Mouse (Mus musculus): ENCODE data around the gene Gdf1. TPM values are rescaled to one million over a fixed set of nuclear protein-coding genes. Genes with fewer than 3 reads are reported as not detected.

The Gdf1 gene
- polyA plus RNA-seq, 1 experiment from 2014 or later, result 2.9 TPM

- Histone ChIP-seq H3K27ac (peak overlapping the region; percentile 93), H3K36me3 (peaks cover 19% of the 10 kb centered on the region), H3K4me2 (peak overlapping the region; percentile 90), H3K4me3 (peak overlapping the region; percentile 98), H3K4me1 (peaks cover 57% of the 10 kb centered on the region), H3K27me3 (no peaks in the 10 kb centered on the region), H3K9ac (peak overlapping the region; percentile 98), H3K9me3 (no peaks in the 10 kb centered on the region)
- 0% methylated on average over 61 of the region's 64 CpGs for WGBS
- peak; percentile 5; the same call in 1 of the 2 replicates for ATAC-seq (ENCODE audit: insufficient number of reproducible peaks, low FRiP score, low TSS enrichment, low read depth)
These were observed 23.1 kb downstream of the Gdf1 start for GRCm38 (mm10) chr8:70352657-70353151.

- Histone ChIP-seq H3K36me3 (peaks cover 14% of the 10 kb centered on the region), H3K27me3 (no peaks in the 10 kb centered on the region), H3K4me2 (peak within 1 kb of the TSS; percentile 90), H3K4me1 (peaks cover 52% of the 10 kb centered on the region), H3K27ac (peak within 1 kb of the TSS; percentile 93), H3K9ac (peak within 1 kb of the TSS; percentile 98), H3K9me3 (no peaks in the 10 kb centered on the region), H3K4me3 (peak within 1 kb of the TSS; percentile 98)
- peak; percentile 87 for ATAC-seq (ENCODE audit: insufficient number of reproducible peaks, low FRiP score, low TSS enrichment, low read depth)
- under 1% methylated on average over 52 of the region's 69 CpGs for WGBS
These were observed 23.7 kb downstream of the Gdf1 start, which contains the start of gene Upf1 for GRCm38 (mm10) chr8:70353194-70353817. Upf1 (minus strand) TSS chr8:70353278.

DNA sequence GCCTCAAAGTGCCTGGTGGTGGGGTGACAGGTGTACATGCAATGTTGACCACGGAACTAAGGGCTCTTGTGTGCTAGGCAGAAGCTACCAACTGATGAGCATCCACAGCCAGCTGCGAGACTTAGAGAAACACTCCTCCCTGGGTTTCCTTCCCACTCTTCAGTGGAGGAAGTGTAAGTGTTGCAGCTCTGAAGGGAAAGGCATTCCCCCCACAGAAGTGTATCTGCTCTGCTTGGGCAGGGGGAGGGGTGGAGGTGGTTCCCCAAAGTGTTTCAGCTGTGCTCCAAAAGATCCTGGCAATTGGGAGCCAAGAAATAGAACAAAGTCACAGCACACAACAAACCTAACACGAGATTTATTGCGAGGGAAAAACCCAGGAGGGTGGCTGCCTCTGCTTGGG lies 24.4 kb downstream of the Gdf1 start:
- peak overlapping the region; percentile 98; the same call in 1 of the 2 replicates for H3K4me3 ChIP-seq
- ATAC-seq (ENCODE audit: insufficient number of reproducible peaks, low FRiP score, low TSS enrichment, low read depth), result no peak
- H3K27me3 ChIP-seq, result no peaks in the 10 kb centered on the region
- peak overlapping the region; percentile 84 for H3K27ac ChIP-seq
- H3K9ac ChIP-seq, result 0 out of 2 replicates have a peak overlapping the region, but pooled peaks have one; percentile 37
- no peaks in the 10 kb centered on the region for H3K9me3 ChIP-seq
- H3K4me1 ChIP-seq, result peaks cover 45% of the 10 kb centered on the region
- WGBS, result 55% methylated on average over 4 of the region's 4 CpGs
- H3K4me2 ChIP-seq, result peak overlapping the region; percentile 70
- H3K36me3 ChIP-seq, result peaks cover 7% of the 10 kb centered on the region

- H3K36me3 ChIP-seq, result no peaks in the 10 kb centered on the region
- 80% methylated on average over 1 of the region's 1 CpGs for WGBS
- H3K4me1 ChIP-seq, result peaks cover 36% of the 10 kb centered on the region
- H3K27me3 ChIP-seq, result no peaks in the 10 kb centered on the region
- no peak overlapping the region for H3K27ac ChIP-seq
- no peaks in the 10 kb centered on the region for H3K9me3 ChIP-seq
- H3K4me3 ChIP-seq, result no peak overlapping the region
- ATAC-seq (ENCODE audit: insufficient number of reproducible peaks, low FRiP score, low TSS enrichment, low read depth), result no peak
- no peak overlapping the region for H3K4me2 ChIP-seq
- H3K9ac ChIP-seq, result no peak overlapping the region
These were observed 26.5 kb downstream of the Gdf1 start for GRCm38 (mm10) chr8:70356111-70356510.

GRCm38 (mm10) chr8:70359411-70359810 lies 29.8 kb downstream of the Gdf1 start:
- no peaks in the 10 kb centered on the region for H3K9me3 ChIP-seq
- no peaks in the 10 kb centered on the region for H3K27me3 ChIP-seq
- no peak overlapping the region for H3K9ac ChIP-seq
- no peak overlapping the region for H3K27ac ChIP-seq
- no peak overlapping the region for H3K4me3 ChIP-seq
- peaks cover 38% of the 10 kb centered on the region for H3K4me1 ChIP-seq
- ATAC-seq (ENCODE audit: insufficient number of reproducible peaks, low FRiP score, low TSS enrichment, low read depth), result no peak
- H3K4me2 ChIP-seq, result no peak overlapping the region
- WGBS, result 21% methylated on average over 3 of the region's 3 CpGs
- no peaks in the 10 kb centered on the region for H3K36me3 ChIP-seq

DNA sequence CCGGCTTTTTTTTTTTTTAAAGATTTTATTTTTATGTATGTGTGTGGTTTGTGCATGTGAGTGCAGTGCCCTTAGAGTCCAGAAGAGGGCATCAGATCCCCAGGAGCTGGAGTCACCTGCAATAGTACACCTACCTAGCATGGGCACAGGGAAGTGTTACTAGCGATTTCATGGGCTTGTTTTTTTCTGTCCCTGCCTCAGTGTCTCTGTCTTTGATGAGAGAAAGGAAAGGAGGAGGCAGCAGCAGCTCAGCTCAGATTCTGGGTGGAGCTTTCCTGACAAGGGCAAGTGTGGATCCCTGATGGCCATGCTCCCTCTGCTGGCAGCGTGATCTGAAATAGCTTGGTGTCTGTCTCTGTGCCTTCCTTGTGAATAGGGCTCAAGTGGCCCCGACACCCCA lies 31.2 kb downstream of the Gdf1 start:
- Histone ChIP-seq H3K27ac (peak overlapping the region; percentile 43; the same call in 1 of the 2 replicates), H3K4me2 (no peak overlapping the region), H3K4me3 (no peak overlapping the region), H3K36me3 (no peaks in the 10 kb centered on the region), H3K27me3 (no peaks in the 10 kb centered on the region), H3K9ac (no peak overlapping the region), H3K4me1 (peaks cover 37% of the 10 kb centered on the region), H3K9me3 (no peaks in the 10 kb centered on the region)
- ATAC-seq (ENCODE audit: insufficient number of reproducible peaks, low FRiP score, low TSS enrichment, low read depth), result no peak
- WGBS, result 48% methylated on average over 4 of the region's 4 CpGs

GRCm38 (mm10) chr8:70361484-70362032 lies 31.9 kb downstream of the Gdf1 start:
- Histone ChIP-seq H3K9ac (no peak overlapping the region), H3K4me2 (no peak overlapping the region), H3K27ac (peak overlapping the region; percentile 83), H3K27me3 (no peaks in the 10 kb centered on the region), H3K9me3 (no peaks in the 10 kb centered on the region), H3K4me1 (peaks cover 37% of the 10 kb centered on the region), H3K4me3 (no peak overlapping the region), H3K36me3 (no peaks in the 10 kb centered on the region)
- WGBS, result 62% methylated on average over 10 of the region's 10 CpGs
- ATAC-seq (ENCODE audit: insufficient number of reproducible peaks, low FRiP score, low TSS enrichment, low read depth), result no peak

GRCm38 (mm10) chr8:70364066-70364465 lies 34.4 kb downstream of the Gdf1 start:
- Histone ChIP-seq H3K27me3 (no peaks in the 10 kb centered on the region), H3K27ac (peak overlapping the region; percentile 50; the same call in 1 of the 2 replicates), H3K4me2 (no peak overlapping the region), H3K9ac (no peak overlapping the region), H3K4me1 (peaks cover 37% of the 10 kb centered on the region), H3K36me3 (no peaks in the 10 kb centered on the region), H3K9me3 (no peaks in the 10 kb centered on the region), H3K4me3 (no peak overlapping the region)
- ATAC-seq (ENCODE audit: insufficient number of reproducible peaks, low FRiP score, low TSS enrichment, low read depth), result no peak; the same call in 1 of the 2 replicates
- WGBS, result 30% methylated on average over 5 of the region's 5 CpGs

GRCm38 (mm10) chr8:70366588-70366987 lies 37.0 kb downstream of the Gdf1 start:
- Histone ChIP-seq H3K9ac (no peak overlapping the region), H3K4me3 (no peak overlapping the region), H3K4me1 (peaks cover 36% of the 10 kb centered on the region), H3K36me3 (no peaks in the 10 kb centered on the region), H3K9me3 (no peaks in the 10 kb centered on the region), H3K27ac (peak overlapping the region; percentile 50; the same call in 1 of the 2 replicates), H3K27me3 (0 out of 2 replicates have a peak, but pooled peaks cover 1% of the 10 kb centered on the region), H3K4me2 (no peak overlapping the region)
- peak; percentile 53; the same call in 1 of the 2 replicates for ATAC-seq (ENCODE audit: insufficient number of reproducible peaks, low FRiP score, low TSS enrichment, low read depth)
- WGBS, result 69% methylated on average over 5 of the region's 5 CpGs

GRCm38 (mm10) chr8:70370476-70370875 lies 40.9 kb downstream of the Gdf1 start:
- Histone ChIP-seq H3K4me3 (no peak overlapping the region), H3K9ac (no peak overlapping the region), H3K36me3 (no peaks in the 10 kb centered on the region), H3K4me1 (peaks cover 52% of the 10 kb centered on the region), H3K27ac (peak overlapping the region; percentile 67), H3K9me3 (no peaks in the 10 kb centered on the region), H3K27me3 (peaks cover 40% of the 10 kb centered on the region), H3K4me2 (no peak overlapping the region)
- peak; percentile 15; the same call in 1 of the 2 replicates for ATAC-seq (ENCODE audit: insufficient number of reproducible peaks, low FRiP score, low TSS enrichment, low read depth)
- 61% methylated on average over 7 of the region's 7 CpGs for WGBS

- no peak overlapping the region for H3K4me3 ChIP-seq
- H3K9ac ChIP-seq, result no peak overlapping the region
- H3K4me1 ChIP-seq, result peaks cover 65% of the 10 kb centered on the region
- peaks cover 54% of the 10 kb centered on the region for H3K27me3 ChIP-seq
- no peaks in the 10 kb centered on the region for H3K36me3 ChIP-seq
- no peak overlapping the region for H3K4me2 ChIP-seq
- H3K9me3 ChIP-seq, result no peaks in the 10 kb centered on the region
- WGBS, result 30% methylated on average over 6 of the region's 6 CpGs
- ATAC-seq (ENCODE audit: insufficient number of reproducible peaks, low FRiP score, low TSS enrichment, low read depth), result 0 out of 2 replicates have a peak, but pooled peaks have one; percentile 16
- H3K27ac ChIP-seq, result peak overlapping the region; percentile 83
These were observed 42.3 kb downstream of the Gdf1 start for GRCm38 (mm10) chr8:70371951-70372350.

Data from limb, embryonic 15.5 days (tissue).